Mouse (Mus musculus) heart, embryonic 16.5 days (tissue): ENCODE data around the gene Ripor2. TPM values are rescaled to one million over a fixed set of nuclear protein-coding genes. Genes with fewer than 3 reads are reported as not detected.
A peak's percentile ranks its signal among the peaks of the same experiment; 100 is the strongest.

Experiments
- ATAC-seq: fragments of 200-750 bp; cut with Nextera tagmentation; replicated peaks from 2 replicates; pipeline ENCODE4 v1.8.0; 2017; ENCODE audit warnings: moderate number of reproducible peaks; ENCODE audit not compliant: insufficient read depth, low FRiP score; ENCODE audit errors: extremely low read depth
- H3K27ac ChIP-seq: fragments of 300-500 bp; sonication (generic); 2 replicates; pipeline ENCODE4 v1.5.1; 2014; ENCODE audit warnings: mild to moderate bottlenecking, low read length, control low read depth, moderate library complexity
- H3K27me3 ChIP-seq: fragments of 300-500 bp; sonication (generic); 2 replicates; pipeline ENCODE4 v1.6.1; 2014; ENCODE audit warnings: low read length, mixed read lengths; ENCODE audit not compliant: control insufficient read depth, insufficient read depth
- H3K36me3 ChIP-seq: fragments of 300-500 bp; sonication (generic); 2 replicates; pipeline ENCODE4 v1.6.1; 2014; ENCODE audit not compliant: control insufficient read depth, insufficient read depth
- H3K4me1 ChIP-seq: fragments of 300-500 bp; sonication (generic); 2 replicates; pipeline ENCODE4 v1.6.1; 2014; ENCODE audit warnings: low read length, mixed read lengths; ENCODE audit not compliant: control insufficient read depth, insufficient read depth
- H3K4me2 ChIP-seq: fragments of 300-500 bp; sonication (generic); 2 replicates; pipeline ENCODE4 v1.6.1; 2014; ENCODE audit warnings: low read depth, mild to moderate bottlenecking, control low read depth, low read length
- H3K4me3 ChIP-seq: fragments of 300-500 bp; sonication (generic); 2 replicates; pipeline ENCODE4 v1.5.1; 2014; ENCODE audit warnings: mild to moderate bottlenecking, control low read depth, low read length
- H3K9ac ChIP-seq: fragments of 300-500 bp; sonication (generic); 2 replicates; pipeline ENCODE4 v1.6.1; 2014; ENCODE audit warnings: low read length, control low read depth
- H3K9me3 ChIP-seq: fragments of 300-500 bp; sonication (generic); replicated peaks from 2 replicates; pipeline ENCODE4 v1.6.1; 2016; ENCODE audit warnings: low read length; ENCODE audit not compliant: control insufficient read depth
- WGBS: fragments of 180-500 bp; shearing (Covaris S2); extraction: QIAGEN DNeasy Blood & Tissue Kit; methylation state at CpG from one replicate; pipeline ENCODE4 v1.1.7; 2014; 5-methylcytosine and 5-hydroxymethylcytosine counted together
- polyA plus RNA-seq: library from polyadenylated mRNA; unstranded; fragments of >200 nt; fragmentation: Nextera tagmentation; extraction: Ambion mirVana; gene quantifications from 2 replicates; pipeline ENCODE4 v1.2.1, GENCODE M21; 2015

Gene Ripor2
- polyA plus RNA-seq, 1 experiment from 2014 or later = 17.3 TPM

DNA sequence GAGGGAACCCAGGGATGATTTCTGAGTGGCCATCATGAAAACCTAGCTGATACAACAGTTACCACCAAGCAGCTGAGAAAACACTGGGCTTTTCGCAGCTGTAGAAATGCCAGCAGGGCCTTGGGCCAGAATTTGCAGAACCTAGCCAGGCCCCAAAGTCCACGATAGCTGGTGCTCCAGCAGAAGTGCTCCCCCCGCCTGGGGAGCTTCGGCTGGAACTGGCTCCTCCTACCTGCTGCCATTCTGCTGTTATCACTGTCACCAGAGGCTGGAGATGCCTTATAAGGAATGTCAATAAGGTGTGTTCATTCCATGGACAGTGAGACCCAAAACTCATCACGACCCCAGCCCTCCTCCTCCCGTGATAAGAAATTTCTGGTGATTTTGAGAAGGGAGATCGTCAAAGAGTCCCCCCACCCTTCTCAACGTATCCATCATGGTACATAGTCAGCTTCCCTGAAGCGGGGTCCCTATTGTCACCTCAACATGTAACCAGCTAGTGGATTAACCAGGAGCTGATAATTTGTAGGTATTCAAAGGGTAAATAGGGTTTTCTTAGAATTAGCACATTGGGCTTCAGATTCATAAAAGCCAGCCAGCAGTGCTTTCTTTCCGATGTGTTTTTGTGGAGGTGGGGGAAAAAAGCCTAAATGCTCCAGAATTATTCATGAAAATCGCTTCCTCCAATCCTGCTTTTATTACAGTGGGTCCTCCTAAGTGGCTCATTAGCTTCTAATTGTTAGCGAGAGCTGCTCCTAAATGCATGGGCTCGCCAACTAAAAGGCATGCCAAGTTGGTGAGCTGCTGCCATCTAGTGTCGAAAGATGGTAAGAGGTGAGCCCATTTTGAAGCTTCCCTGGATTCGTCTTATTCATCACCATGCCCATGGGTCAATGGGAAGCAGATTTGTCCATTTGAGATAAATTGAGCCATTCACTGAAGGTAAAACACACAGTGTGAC lies 105.0 kb downstream of the Ripor2 start:
- Histone ChIP-seq H3K4me1 (no peaks in the 10 kb centered on the region; the same call in 1 of the 2 replicates), H3K4me2 (no peak overlapping the region), H3K27me3 (no peaks in the 10 kb centered on the region), H3K36me3 (no peaks in the 10 kb centered on the region), H3K9ac (no peak overlapping the region), H3K27ac (no peak overlapping the region), H3K9me3 (no peaks in the 10 kb centered on the region), H3K4me3 (no peak overlapping the region)
- ATAC-seq = no peak
- WGBS = 32% methylated on average over 15 of the region's 15 CpGs

DNA sequence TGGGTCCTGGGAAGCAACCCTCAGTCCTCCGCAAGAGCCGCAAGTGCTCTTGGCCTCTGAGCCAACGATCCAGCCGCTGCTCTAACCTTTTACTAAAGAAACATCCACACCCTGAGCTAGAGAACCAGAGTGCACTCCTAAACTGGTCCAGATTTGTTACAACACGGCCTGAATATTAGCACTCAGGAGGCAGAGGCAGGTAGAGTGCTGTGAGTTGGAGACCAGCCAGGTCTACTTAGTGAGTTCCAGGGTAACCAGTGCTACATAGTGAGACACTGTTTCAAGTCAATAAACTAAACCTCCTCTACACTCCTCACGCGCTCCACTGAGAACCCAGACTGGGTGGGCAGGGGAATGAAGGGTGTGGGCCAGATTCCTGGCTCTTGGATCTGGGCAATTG lies 111.3 kb downstream of the Ripor2 start:
- Histone ChIP-seq H3K36me3 (peaks cover 23% of the 10 kb centered on the region), H3K9me3 (no peaks in the 10 kb centered on the region), H3K4me3 (no peak overlapping the region), H3K4me1 (no peaks in the 10 kb centered on the region), H3K27me3 (no peaks in the 10 kb centered on the region), H3K4me2 (no peak overlapping the region), H3K9ac (no peak overlapping the region), H3K27ac (no peak overlapping the region)
- no peak for ATAC-seq
- 85% methylated on average over 7 of the region's 7 CpGs for WGBS

DNA sequence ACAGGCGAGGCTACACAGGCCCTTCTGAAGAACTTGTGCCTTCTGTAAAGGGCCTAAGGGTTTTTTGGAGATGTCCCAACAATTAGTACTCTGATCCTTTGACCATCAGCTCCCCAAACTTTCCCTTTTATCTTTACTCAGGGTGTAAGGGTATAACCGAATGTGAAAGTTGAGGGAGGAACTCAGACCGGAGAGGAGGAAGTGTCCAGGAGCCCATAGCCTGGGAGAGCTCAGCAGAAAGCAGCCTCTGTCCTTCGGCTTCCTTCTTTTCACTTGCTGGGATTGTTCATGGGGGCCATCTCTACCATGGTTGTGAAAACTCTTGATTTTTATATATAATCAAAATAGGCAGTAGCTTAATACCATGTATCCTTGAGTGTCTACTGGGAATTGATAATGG lies 116.8 kb downstream of the Ripor2 start:
- H3K4me2 ChIP-seq = no peak overlapping the region
- ATAC-seq = no peak
- peaks cover 33% of the 10 kb centered on the region for H3K36me3 ChIP-seq
- H3K9me3 ChIP-seq = no peaks in the 10 kb centered on the region
- no peaks in the 10 kb centered on the region for H3K27me3 ChIP-seq
- H3K9ac ChIP-seq = no peak overlapping the region
- 92% methylated on average over 4 of the region's 4 CpGs for WGBS
- no peak overlapping the region for H3K4me3 ChIP-seq
- H3K27ac ChIP-seq = no peak overlapping the region
- H3K4me1 ChIP-seq = no peaks in the 10 kb centered on the region

DNA sequence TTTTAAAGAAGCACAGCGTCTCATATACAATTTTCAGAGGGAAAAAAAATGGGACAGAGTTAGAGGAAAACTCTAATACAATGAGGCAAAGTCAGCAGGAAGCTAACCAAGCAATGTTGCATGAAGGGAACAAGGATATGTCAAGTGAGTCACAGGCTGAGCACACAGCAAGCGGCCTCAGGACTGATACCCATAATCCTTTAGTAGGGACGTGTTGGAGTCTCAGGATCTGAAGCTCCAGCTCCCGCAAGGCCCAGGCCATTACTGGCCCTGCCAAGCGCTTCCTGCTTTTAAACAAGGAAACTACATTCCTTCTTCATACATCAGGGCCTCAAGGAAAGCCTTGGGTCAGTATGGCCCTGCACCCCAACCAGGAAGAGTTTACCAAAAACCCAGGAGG lies 120.1 kb downstream of the Ripor2 start:
- H3K4me2 ChIP-seq = no peak overlapping the region
- WGBS = 73% methylated on average over 5 of the region's 5 CpGs
- no peak overlapping the region for H3K27ac ChIP-seq
- H3K4me1 ChIP-seq = no peaks in the 10 kb centered on the region
- H3K36me3 ChIP-seq = peaks cover 20% of the 10 kb centered on the region
- no peaks in the 10 kb centered on the region for H3K9me3 ChIP-seq
- no peaks in the 10 kb centered on the region for H3K27me3 ChIP-seq
- no peak for ATAC-seq
- no peak overlapping the region for H3K4me3 ChIP-seq
- no peak overlapping the region for H3K9ac ChIP-seq

DNA sequence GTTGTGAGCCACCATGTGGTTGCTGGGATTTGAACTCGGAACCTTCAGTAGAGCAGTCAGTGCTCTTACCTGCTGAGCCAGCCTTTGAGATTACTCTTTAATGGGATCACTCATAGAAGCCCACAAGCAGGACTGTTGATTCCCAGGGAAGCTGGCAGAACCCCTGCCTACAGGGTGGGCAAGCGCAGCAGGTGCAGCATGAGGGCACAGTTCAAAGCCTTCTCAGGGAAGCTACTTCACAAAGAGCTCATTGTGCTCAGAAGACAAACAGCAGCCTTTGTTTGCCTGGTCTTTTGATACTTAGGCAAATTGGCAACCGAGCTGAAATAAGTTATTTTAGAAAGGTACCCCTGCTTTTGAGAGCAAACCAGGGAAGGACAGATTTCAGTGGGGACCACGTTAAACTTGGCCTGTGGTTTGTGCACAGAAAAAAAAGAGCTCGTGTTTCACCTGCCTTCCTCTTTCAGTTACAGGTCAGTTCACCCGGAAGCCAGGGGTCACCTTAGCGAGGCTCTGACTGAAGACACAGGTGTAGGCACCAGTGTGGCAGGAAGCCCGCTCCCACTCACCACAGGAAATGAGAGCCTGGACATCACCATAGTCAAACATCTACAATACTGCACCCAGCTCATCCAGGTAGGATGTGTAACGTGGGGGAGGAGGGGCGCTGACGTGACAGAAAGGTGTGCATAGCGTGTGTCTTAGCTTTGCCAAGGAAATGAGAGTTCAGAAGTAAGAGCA lies 127.8 kb downstream of the Ripor2 start:
- H3K9ac ChIP-seq = no peak overlapping the region
- no peak overlapping the region for H3K27ac ChIP-seq
- 81% methylated on average over 12 of the region's 12 CpGs for WGBS
- ATAC-seq = no peak
- no peaks in the 10 kb centered on the region for H3K9me3 ChIP-seq
- H3K4me1 ChIP-seq = peaks cover 12% of the 10 kb centered on the region
- H3K4me3 ChIP-seq = no peak overlapping the region
- no peak overlapping the region for H3K4me2 ChIP-seq
- peaks cover 12% of the 10 kb centered on the region for H3K36me3 ChIP-seq
- H3K27me3 ChIP-seq = no peaks in the 10 kb centered on the region

DNA sequence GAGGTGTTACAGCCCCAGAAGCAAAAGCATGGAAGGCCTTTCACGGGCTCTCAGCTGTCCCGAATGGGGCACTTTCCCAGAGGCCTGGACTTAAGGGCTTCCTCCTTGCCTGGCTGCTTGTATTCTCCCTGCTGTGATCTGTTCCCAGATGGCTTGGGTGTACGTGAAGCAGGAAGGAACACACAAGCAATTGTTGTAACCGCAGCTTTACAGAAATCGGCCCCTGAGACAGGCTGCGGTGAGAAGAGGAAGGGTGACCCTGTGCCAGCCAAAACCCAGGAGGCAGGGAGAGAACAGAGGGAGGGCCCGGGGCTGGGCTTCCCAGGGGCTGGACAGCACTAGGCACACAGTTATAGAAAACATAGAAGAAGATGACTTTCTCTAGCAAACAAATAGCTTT lies 129.0 kb downstream of the Ripor2 start:
- Histone ChIP-seq H3K4me1 (peaks cover 12% of the 10 kb centered on the region), H3K9me3 (no peaks in the 10 kb centered on the region), H3K4me3 (no peak overlapping the region), H3K27ac (peak overlapping the region; percentile 43; the same call in 1 of the 2 replicates), H3K4me2 (no peak overlapping the region), H3K27me3 (no peaks in the 10 kb centered on the region), H3K9ac (no peak overlapping the region), H3K36me3 (peaks cover 16% of the 10 kb centered on the region)
- WGBS = 64% methylated on average over 7 of the region's 7 CpGs
- ATAC-seq = no peak

DNA sequence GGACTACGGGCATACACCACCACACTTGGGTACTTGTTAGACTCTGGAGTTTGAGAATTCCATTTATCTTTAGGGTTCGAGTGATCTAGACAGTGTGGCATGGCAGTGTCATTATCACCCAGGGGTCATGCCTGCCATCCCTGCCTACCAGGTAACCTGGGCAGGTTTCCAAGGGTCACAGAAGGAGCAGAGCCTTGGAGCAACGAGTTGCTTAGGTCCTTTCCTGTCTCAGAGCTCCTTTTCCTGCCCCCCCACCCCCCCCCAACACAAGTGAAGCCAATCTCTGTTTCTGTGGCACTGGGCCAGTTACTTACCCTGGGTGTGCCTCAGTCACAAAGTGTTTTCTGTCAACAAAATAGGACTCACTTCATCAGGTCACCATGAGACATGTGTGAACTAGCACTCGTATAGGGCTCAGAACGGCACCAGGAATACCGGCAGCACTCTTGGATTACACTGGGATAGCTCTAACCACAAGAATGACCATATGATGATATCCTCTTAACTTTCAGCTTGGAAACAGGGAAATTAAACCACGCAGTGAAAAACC lies 130.7 kb downstream of the Ripor2 start:
- H3K27me3 ChIP-seq = no peaks in the 10 kb centered on the region
- 31% methylated on average over 7 of the region's 7 CpGs for WGBS
- no peak overlapping the region for H3K9ac ChIP-seq
- no peaks in the 10 kb centered on the region for H3K9me3 ChIP-seq
- H3K4me2 ChIP-seq = no peak overlapping the region
- no peak overlapping the region for H3K4me3 ChIP-seq
- H3K4me1 ChIP-seq = peaks cover 12% of the 10 kb centered on the region
- ATAC-seq = peak; percentile 42
- peaks cover 11% of the 10 kb centered on the region for H3K36me3 ChIP-seq
- peak overlapping the region; percentile 67 for H3K27ac ChIP-seq

DNA sequence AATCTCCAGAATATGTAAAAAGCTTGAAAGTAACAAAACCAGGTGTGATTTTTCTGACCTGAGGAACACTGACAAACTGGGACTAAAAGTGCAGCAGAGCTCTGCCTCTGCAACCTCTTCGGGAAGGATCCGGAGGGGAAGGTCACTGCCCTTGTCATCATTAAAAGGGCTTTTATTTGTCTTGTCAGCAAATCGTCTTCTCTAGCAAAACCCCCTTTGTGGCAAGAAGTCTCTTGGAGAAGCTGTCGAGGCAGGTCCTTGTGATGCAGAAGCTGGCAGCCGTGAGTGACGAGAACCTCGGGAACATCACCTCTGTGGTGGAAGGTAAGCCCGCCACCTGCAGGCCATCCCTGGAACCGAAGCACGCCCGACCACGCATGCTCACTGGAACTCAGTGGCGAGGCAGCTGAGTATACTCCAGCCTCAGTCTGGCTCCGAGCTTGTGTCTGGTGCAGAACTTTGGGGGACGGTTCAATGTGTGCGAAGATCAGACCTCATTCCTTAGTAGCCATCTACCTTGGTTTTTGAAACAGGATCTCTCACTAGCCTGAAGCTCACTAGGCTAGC lies 131.5 kb downstream of the Ripor2 start:
- WGBS = 14% methylated on average over 16 of the region's 16 CpGs

More for the DNA sequence above, 131.5 kb downstream of the Ripor2 start:
- H3K27me3 ChIP-seq = no peaks in the 10 kb centered on the region
- peak overlapping the region; percentile 3; the same call in 1 of the 2 replicates for H3K9ac ChIP-seq
- H3K4me2 ChIP-seq = peak overlapping the region; percentile 39
- no peaks in the 10 kb centered on the region for H3K9me3 ChIP-seq
- H3K27ac ChIP-seq = no peak overlapping the region
- H3K4me1 ChIP-seq = peaks cover 12% of the 10 kb centered on the region
- 0 out of 2 replicates have a peak overlapping the region, but pooled peaks have one; percentile 10 for H3K4me3 ChIP-seq
- peak; percentile 49; the same call in 1 of the 2 replicates for ATAC-seq
- H3K36me3 ChIP-seq = peaks cover 17% of the 10 kb centered on the region
